Mouse (Mus musculus): ENCODE measurements around the gene Cul5.

Gene Cul5

DNA sequence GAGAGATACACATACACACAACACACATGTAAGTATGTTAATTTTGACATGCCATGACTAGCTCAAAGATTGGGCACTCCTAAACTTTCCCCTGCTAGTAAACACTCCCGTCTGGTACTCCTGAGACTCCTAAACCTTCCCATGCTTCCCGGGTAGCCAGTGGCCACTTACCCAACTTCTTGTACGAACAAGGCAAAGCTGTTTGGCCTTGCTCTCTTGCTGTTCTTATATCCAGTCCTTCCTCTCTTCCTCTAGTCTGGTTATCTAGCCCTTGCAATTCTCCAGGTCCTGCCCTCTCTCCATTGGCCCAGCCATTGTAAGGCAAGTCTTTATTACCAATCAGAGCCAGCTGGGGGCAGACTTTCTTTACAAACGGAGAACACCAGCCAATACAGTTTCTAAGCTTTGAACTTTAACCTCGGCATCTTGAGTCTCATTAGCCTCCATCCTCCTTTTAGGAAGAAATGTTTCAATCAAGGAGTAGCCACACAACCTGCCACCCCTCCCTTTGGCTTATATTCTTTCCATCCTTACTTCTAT is at the start of gene Cul5:
Gene Cul5, minus strand, starts transcription at position 335 of the 540 bp plus-strand sequence.
- DNase-seq (ENCODE audit: low spot score in 2 of 2) = peak; percentile 26 to 79

DNA sequence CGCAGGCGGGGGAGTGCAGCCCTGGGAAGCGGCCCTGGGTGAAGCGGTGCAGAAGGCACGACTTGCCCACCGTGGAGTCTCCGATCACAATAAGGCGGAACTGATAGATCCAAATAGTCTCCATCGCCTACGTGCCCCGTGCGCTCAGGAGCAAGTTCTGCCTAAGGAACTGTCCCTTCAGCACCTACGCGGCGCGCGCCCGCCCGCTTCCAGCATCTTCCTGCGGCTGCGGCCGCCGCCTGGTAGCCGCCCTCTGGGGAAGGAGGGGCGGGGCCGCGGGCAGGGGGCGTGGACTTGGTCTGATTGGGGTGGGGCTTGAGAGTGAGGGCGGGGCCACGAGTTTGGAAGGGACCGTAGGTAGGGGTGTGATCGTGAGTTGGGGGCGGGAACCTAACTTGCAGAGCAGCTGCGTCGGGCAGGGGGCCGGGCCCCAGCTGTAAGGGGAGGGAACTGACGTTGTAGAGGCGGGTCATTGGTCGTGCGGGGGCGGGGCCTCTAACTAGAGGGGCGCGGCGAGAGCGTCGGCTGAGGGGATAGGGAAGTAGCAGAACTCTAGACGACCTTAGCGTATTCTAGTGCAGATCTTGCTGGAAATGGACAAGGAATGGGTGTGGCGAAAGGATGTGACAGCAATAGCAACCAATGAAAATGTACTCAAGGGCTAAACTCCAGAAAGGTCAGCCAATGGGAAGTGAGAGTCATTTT is 36.3 kb upstream of the Cul5 start, which contains the start of gene Rab39:
Gene Rab39, minus strand, starts transcription at position 241 of the 705 bp plus-strand sequence.
- DNase-seq (ENCODE audit: low spot score in 2 of 2) = peak; percentile 59 to 88

DNA sequence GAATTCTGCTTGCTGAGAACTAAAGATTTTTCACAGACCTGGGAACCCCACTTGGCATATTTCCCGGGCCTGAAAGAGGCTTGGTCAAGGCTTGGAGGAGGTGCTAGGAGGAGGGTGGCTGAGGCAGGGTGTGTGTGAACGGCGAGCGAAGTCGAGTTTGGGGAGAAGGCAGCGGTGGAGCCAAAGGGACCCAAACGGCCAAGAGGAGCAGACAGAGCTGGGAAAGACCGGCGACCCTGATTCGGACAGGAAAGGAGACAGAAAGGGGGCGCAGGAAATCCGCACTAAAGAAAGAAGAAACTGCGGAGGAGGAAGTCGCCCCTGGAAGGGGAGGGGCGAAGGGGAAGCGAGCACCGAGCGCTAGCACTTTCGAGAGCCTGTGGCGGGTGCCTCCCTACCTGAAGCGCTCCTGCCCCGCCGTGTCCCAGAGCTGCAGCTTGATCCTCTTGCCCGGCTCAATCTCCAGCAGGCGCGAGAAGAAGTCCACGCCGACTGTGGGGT is 35.7 kb upstream of the Cul5 start:
- DNase-seq (ENCODE audit: low spot score in 2 of 2) = peak in 1 of 2 experiments; percentile 68

GRCm38 (mm10) chr9:53702991-53703390 is 33.2 kb upstream of the Cul5 start:
- no peak for DNase-seq (ENCODE audit: low spot score in 2 of 2)

GRCm38 (mm10) chr9:53700496-53700895 is 30.7 kb upstream of the Cul5 start:
- DNase-seq (ENCODE audit: low spot score in 2 of 2) = no peak

- no peak for DNase-seq (ENCODE audit: low spot score in 2 of 2)
Measured at GRCm38 (mm10) chr9:53695846-53696245, 26.0 kb upstream of the Cul5 start.

- DNase-seq (ENCODE audit: low spot score in 2 of 2) = no peak
Measured at GRCm38 (mm10) chr9:53693718-53694117, 23.9 kb upstream of the Cul5 start.

GRCm38 (mm10) chr9:53691745-53692670 is 22.2 kb upstream of the Cul5 start:
- no peak for DNase-seq (ENCODE audit: low spot score in 2 of 2)

- DNase-seq (ENCODE audit: low spot score in 2 of 2) = no peak
Measured at GRCm38 (mm10) chr9:53680851-53681250, 11.0 kb upstream of the Cul5 start.

DNA sequence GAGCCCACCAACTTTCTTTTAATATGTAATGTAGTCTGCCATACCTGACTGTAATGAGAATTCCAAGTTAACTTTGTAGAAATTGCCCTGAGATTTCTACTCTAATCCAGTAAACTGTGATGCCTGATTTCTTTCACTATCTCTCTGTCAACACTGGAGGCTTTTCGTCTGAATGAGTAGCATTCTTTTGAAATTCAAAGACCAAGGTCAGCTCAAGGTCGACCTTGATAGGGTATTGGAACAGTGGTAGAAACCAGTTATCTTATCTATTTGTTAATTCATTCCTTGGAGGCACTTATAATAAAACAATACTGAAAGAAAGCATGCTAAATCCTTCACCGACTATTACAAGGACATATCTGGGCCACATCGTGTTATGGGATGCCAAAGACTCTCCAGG is 7.1 kb upstream of the Cul5 start:
- DNase-seq (ENCODE audit: low spot score in 2 of 2) = no peak

DNA sequence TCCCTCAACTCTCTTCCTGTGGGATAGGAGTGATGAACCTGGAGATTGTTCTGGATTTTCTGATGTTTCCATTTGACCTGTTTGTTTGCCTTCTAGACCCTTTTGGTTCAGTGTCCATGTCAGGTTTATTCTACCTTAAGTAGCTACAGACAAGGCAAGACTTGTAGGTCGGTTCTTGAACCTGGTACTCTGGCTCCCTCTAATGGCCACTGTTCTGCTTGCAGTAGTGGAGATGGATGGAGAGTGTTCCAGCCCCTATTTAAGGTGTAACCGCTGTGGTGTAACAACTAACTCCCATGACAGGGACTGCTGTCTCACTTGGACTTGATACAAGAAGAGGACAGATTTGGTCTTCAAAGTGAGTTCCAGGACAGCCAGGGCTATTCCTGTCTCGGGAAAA is 3.8 kb upstream of the Cul5 start:
- DNase-seq (ENCODE audit: low spot score in 2 of 2) = peak; percentile 67 to 86

DNA sequence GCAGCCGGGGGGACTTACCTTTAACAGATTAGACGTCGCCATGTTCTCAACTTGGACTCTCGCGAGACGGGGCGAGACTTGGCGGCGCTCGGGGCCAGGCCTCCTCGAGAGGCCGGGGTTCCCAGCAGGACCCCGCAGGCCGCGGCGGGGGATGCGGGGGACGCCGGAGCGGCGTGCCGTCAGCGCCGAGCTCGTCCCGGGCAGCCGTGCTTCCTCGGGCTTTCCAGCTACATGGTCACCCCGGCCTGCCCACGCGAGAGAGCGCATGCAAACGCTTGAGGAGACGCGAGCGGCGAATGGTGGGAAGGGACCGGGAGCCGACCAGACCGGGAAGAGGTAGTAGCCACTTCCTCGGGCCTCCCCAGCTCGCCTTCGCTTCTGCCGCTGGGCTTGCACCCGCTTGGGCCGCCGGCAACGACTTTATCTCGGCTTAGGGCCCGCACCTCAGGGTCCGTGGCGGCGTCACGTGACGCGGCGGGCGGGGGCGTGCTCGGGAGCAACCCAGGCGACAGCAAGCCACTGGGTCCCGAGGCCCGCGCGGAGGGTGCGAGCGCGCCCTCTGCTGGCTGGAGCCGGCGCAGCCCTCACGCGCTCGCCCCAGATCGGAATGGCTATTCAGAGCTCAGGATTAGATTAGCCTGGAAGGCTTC is 2.7 kb downstream of the Cul5 start:
- peak; percentile 98 for DNase-seq (ENCODE audit: low spot score in 2 of 2)

DNA sequence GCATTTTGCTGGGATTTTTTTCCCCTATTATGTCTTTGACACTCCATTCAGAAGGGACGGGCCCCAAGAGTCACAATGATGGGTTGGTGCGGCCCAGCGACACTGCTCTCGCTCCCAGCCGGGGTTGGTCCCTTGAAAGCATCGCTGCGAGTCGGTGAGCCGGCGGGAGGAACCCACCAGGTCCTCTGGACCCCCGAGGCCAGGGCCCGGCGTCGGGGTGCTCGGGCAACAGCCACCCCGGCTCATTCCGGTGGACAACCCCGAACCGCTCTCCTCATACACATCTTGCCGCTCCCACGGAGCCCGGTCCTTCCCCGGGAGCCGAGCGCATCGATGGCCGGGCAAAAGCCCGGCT is 3.2 kb downstream of the Cul5 start:
- DNase-seq (ENCODE audit: low spot score in 2 of 2) = no peak

DNA sequence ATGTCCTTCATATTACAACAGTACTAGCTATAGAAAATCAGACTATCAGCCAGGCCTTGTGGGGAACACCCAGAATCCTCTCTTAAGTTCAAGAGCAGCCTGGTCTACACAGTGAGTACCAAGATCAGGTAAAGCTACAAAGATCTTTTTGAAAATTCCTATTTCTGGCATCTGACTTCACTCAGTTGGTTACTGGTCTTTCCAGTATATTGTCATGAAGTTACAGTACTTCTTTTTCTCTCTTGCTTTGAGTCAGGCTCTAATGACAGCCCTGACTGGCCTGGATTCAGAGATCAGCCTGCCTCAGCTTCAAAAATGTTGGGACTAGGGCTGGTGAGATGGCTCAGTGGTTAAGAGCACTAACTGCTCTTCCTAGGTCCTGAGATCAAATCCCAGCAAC is 4.4 kb downstream of the Cul5 start:
- DNase-seq (ENCODE audit: low spot score in 2 of 2) = no peak

GRCm38 (mm10) chr9:53664819-53665218 is 5.0 kb downstream of the Cul5 start:
- DNase-seq (ENCODE audit: low spot score in 2 of 2) = no peak

DNA sequence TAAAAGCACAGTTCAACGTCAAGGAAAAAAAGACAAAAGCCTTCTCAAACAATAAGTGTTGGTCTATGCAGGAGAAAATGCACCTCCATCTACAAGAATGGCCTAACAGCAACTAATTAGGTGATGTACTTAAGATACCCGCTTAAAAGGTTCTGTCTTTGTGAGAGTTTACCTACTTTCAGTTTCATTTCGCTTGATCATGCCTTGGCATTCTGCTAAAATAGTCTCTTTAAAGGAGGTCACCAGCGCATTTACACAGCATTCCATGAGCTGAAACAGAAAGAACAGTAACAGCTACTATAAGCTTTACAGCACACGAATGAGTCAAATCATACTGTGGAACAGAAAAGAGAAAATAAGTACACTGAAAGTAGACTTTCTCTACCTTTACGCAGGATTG is 35.0 kb downstream of the Cul5 start:
- DNase-seq (ENCODE audit: low spot score in 2 of 2) = no peak

GRCm38 (mm10) chr9:53615246-53615645 is 54.6 kb downstream of the Cul5 start:
- DNase-seq (ENCODE audit: low spot score in 2 of 2) = no peak

DNA sequence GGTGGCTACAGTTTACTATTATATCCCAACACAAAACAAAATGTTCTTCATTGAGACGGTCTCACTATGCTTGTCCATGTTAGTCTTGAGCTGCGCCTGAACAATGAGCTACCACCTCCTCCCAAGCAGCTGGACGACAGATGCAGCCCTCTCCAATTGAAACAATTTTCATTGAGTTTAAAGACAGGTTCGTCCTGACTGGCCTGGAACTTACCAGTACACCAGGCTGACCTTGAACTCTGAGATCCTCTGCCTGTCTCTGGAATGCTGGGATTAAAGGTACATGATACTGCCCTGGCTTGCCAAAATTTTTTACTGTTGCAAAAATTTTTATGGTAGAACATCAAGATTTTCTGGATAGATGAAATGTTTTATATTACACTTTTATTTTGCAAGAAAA is 55.5 kb downstream of the Cul5 start:
- DNase-seq (ENCODE audit: low spot score in 2 of 2) = no peak

DNA sequence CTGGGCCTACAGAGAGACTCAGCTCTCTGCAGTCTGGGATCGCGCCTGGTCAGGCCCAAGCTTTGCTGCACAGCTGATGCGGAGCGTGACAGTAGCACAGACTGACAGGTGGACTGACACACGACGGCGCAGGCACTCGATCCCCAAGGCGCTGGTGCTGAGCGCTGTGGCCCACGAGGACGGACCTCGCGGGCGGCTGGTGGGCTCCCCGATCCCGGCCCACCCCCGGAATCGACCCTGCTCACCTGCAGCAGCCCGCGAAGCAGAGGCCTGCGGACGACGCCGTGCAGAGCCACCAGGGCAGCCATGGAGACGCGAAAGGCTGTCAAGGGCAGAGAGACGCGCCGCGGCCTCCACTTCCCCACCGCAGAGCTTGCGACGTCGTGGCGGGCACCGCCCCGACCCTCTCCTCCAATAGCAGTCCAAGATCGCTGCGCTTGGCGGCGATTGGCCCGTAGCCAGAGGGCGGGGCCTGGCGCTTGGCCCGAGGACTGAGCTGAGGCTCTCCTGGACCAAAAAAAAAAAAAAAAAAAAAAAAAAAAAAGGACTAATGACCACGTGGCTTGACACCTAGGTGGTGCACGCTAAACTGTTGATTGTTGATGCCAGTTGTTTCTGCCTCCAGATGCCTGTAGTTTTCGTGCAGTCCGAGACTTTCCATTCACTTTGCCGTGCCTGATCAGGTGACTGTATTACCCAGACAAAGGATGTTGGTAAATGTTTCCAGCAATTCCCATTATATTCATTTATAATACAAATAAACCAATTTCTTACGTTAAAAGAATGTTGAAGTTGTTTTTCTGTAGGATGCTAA is 59.6 kb downstream of the Cul5 start, which contains the start of gene Acat1:
Gene Acat1, minus strand, starts transcription at position 415 of the 814 bp plus-strand sequence.
- peak; percentile 87 to 94 for DNase-seq (ENCODE audit: low spot score in 2 of 2)

DNA sequence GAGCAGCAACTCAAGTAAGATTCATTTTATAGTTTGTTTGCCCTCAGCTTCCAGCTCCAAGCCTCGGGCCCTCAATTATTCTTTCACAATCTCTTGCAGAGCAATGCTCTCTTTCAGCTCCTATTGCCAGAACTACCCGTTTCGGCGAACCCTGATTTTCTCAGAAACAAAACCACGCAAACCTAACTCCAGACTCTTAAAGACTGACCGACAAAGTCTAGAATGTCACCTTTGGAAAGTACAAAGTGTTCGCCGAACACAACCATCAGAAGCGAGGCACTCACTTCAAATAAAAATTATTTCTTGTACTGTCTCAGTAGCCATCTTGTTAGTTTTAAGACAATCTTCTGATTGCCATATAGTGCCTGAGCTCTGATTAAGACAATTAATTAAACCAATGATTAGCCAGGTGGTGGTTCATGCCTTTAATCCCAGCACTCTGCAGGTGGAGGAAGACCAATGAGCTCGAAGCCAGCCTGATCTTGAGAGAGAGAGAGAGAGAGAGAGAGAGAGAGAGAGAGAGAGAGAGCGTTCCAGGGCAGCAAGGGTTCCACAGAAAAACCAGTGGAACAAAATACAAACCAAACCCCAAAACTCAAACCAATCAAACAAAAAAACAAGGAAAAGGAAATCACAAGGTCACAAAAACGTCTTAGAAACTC is 60.4 kb downstream of the Cul5 start:
- no peak for DNase-seq (ENCODE audit: low spot score in 2 of 2)
